Mouse (Mus musculus) limb, embryonic 13.5 days (tissue): ENCODE measurements around the gene Rcbtb2. TPM values are rescaled to one million over a fixed set of nuclear protein-coding genes. Genes with fewer than 3 reads are reported as not detected.
"Not testable (repeated sequence)": the region's sequence is repeated elsewhere in the genome, so short reads cannot be mapped to it uniquely, and the experiment has no call there.

ENCODE experiments used
- ATAC-seq: fragments of 200-750 bp; cut with Nextera tagmentation; 2 replicates; pipeline ENCODE4 v1.8.0; 2017; ENCODE audit warnings: low read depth, moderate number of reproducible peaks, moderate TSS enrichment; ENCODE audit not compliant: low FRiP score
- H3K27ac ChIP-seq: fragments of 300-500 bp; sonication (generic); 2 replicates; pipeline ENCODE4 v1.5.1; 2015; ENCODE audit warnings: inconsistent platforms, mild to moderate bottlenecking, moderate library complexity
- H3K27me3 ChIP-seq: fragments of 300-500 bp; sonication (generic); 2 replicates; pipeline ENCODE4 v1.6.1; 2015; ENCODE audit warnings: mild to moderate bottlenecking, inconsistent platforms
- H3K36me3 ChIP-seq: fragments of 300-500 bp; sonication (generic); 2 replicates; pipeline ENCODE4 v1.6.1; 2015; ENCODE audit warnings: inconsistent platforms, mild to moderate bottlenecking, moderate library complexity
- H3K4me1 ChIP-seq: fragments of 300-500 bp; sonication (generic); 2 replicates; pipeline ENCODE4 v1.6.1; 2015; ENCODE audit warnings: inconsistent platforms
- H3K4me2 ChIP-seq: fragments of 300-500 bp; sonication (generic); replicated peaks from 2 replicates; pipeline ENCODE4 v1.6.1; 2015; ENCODE audit warnings: inconsistent platforms, mild to moderate bottlenecking, moderate library complexity
- H3K4me3 ChIP-seq: fragments of 300-500 bp; sonication (generic); 2 replicates; pipeline ENCODE4 v1.5.1; 2015; ENCODE audit warnings: moderate library complexity, mild to moderate bottlenecking, inconsistent platforms
- H3K9ac ChIP-seq: fragments of 300-500 bp; sonication (generic); 2 replicates; pipeline ENCODE4 v1.6.1; 2015; ENCODE audit warnings: mild to moderate bottlenecking, inconsistent platforms
- H3K9me3 ChIP-seq: fragments of 300-500 bp; sonication (generic); 2 replicates; pipeline ENCODE4 v1.6.1; 2016; ENCODE audit warnings: inconsistent platforms
- WGBS: fragments of 180-500 bp; shearing (Covaris S2); methylation state at CpG from one replicate; pipeline ENCODE4 v1.1.7; 2015; 5-methylcytosine and 5-hydroxymethylcytosine counted together
- polyA plus RNA-seq: library from polyadenylated mRNA; unstranded; fragments of >200 nt; fragmentation: Nextera tagmentation; extraction: Ambion mirVana; gene quantifications from 2 replicates; pipeline ENCODE4 v1.2.1, GENCODE M21; 2015

Rcbtb2 gene
- polyA plus RNA-seq, 1 experiment from 2014 or later, result 146 TPM

DNA sequence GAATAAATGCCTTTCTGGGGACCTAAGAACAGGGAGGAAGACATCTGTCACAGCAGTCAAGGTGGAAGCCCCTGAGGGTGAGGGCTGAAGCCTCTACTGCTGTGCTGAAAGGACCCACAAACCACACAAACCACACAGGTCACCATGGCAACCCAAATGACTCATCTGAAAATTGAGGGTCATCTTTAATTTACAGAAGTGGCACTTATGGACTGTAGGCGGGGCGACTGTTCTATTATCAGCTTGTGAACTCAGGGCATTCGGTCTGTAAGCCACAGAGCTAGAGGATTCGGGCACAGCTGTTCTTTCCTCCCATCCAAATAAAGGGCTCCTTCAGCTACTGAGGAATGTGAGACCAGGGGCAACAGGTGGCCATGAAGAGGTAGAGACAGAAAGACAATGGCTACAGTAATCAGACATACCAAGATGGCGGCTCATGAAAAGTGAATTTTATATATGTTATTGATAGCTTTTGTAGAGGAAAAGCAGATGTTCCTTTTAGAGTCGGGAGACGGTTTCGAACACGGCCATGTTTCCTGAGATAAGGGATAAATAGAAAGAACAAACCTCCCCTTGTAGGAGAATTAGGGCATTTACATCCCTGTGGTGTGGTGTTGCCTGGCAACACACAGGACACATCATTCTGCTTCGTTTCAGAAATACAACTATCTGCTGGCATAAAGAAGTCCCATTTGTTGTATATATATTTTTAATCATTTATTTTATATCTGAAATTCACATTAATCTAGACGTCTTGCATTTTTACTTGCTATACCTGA is 17.2 kb upstream of the Rcbtb2 start:
- H3K4me2 ChIP-seq, result no peak overlapping the region
- no peaks in the 10 kb centered on the region for H3K36me3 ChIP-seq
- WGBS, result 61% methylated on average over 11 of the region's 11 CpGs
- no peaks in the 10 kb centered on the region for H3K9me3 ChIP-seq
- H3K4me3 ChIP-seq, result no peak overlapping the region
- H3K9ac ChIP-seq, result no peak overlapping the region
- peaks cover 41% of the 10 kb centered on the region for H3K27me3 ChIP-seq
- H3K27ac ChIP-seq, result no peak overlapping the region
- ATAC-seq, result peak; percentile 62
- H3K4me1 ChIP-seq, result peaks cover 15% of the 10 kb centered on the region

DNA sequence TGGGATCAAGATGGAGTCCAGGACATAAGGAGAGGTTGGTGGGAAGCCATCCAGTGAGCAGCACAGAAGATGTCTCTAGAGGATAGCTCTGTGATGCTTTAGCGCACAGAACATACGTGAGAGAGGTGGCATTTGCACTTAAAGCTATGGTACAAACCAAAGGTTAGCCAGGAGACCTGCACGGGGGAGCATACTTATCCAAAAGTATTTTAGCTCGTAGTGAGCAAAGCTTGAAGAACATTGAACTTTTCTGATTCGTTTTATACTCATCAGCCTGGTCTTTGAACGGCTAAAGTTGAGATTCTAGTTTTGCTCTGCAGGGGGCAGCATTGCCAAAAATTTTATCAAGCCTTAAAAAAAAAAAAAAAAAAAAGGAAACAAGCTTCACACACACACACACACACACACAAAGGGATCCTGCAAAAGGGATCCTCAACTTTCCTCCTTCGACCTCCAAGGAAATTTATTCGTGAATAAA is 16.6 kb upstream of the Rcbtb2 start:
- H3K4me1 ChIP-seq, result peaks cover 15% of the 10 kb centered on the region

DNA sequence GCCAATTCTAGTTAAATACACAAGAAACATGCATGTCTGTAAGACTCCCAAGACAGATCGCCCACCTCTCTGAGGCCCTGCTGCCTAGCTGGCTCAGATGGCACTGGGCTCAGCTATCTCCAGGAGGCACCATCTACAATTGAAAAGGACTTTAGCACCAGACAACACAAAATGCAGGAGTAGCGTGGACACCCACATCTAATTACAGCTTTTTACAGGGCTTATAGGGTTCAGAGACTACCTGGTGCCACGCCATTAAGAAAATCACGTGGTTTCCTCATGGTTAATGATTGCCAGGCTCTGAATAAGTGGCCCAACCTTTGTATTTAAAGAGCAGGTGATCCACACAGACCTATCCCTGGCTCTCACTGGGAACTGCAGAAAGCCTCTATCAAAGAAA is 15.9 kb upstream of the Rcbtb2 start:
- ATAC-seq, result peak; percentile 6; the same call in 1 of the 2 replicates
- no peaks in the 10 kb centered on the region for H3K9me3 ChIP-seq
- WGBS, result 33% methylated on average over 4 of the region's 4 CpGs
- no peaks in the 10 kb centered on the region for H3K36me3 ChIP-seq
- H3K4me3 ChIP-seq, result no peak overlapping the region
- no peak overlapping the region for H3K27ac ChIP-seq
- no peak overlapping the region for H3K4me2 ChIP-seq
- peaks cover 30% of the 10 kb centered on the region for H3K27me3 ChIP-seq
- peaks cover 15% of the 10 kb centered on the region for H3K4me1 ChIP-seq
- no peak overlapping the region for H3K9ac ChIP-seq

More for the DNA sequence above, 16.6 kb upstream of the Rcbtb2 start:
- no peak overlapping the region for H3K9ac ChIP-seq
- H3K27ac ChIP-seq, result no peak overlapping the region
- no peak overlapping the region for H3K4me3 ChIP-seq
- WGBS, result 23% methylated on average over 8 of the region's 8 CpGs
- H3K36me3 ChIP-seq, result no peaks in the 10 kb centered on the region
- 0 out of 2 replicates have a peak overlapping the region, but pooled peaks have one; percentile 23 for H3K4me2 ChIP-seq
- no peaks in the 10 kb centered on the region for H3K9me3 ChIP-seq
- no peak for ATAC-seq
- H3K27me3 ChIP-seq, result peaks cover 34% of the 10 kb centered on the region

DNA sequence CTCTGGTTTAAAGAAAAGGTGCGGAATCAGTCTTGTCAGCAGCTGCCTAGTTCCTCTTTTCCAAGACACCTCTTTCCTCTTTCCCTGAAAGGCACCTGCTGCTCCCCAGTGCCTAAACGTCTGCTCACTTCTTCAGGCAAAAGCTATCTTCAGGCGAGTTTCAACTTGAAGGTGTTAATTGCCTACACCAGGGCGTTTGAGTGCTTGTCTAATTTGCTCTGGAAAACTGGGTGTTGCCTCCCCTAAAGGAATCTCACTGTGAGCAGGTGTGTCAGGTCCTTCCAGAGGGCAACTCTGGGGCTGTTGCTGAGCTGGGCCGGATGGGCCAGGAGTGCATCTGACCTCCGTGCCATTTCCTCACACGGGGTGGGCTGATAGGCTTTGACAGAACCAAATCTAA is 15.5 kb upstream of the Rcbtb2 start:
- H3K4me1 ChIP-seq, result peaks cover 18% of the 10 kb centered on the region
- no peak for ATAC-seq
- H3K4me3 ChIP-seq, result no peak overlapping the region
- H3K4me2 ChIP-seq, result no peak overlapping the region
- no peak overlapping the region for H3K9ac ChIP-seq
- H3K36me3 ChIP-seq, result no peaks in the 10 kb centered on the region
- H3K9me3 ChIP-seq, result no peaks in the 10 kb centered on the region
- no peak overlapping the region for H3K27ac ChIP-seq
- peaks cover 28% of the 10 kb centered on the region for H3K27me3 ChIP-seq
- WGBS, result 23% methylated on average over 7 of the region's 7 CpGs

DNA sequence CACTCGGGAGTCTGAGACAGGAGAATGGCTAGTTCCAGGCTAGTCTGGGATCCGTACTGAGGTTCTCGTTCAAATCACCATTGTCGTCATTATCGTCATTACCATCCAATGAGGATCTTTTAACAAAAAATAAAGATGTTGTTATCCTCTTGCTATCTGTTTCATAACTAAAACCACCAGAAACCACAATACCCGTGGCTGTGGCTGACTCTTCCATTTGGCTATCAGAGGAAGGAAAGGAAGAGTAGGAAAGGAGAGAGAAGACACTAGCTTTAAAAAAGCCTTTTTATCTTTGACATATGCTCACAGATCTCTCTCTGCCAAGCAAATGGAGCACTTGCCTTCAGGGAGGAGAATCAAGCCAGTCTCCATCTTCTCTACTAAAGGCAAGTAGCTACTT is 14.9 kb upstream of the Rcbtb2 start:
- H3K27me3 ChIP-seq, result peaks cover 22% of the 10 kb centered on the region
- H3K27ac ChIP-seq, result no peak overlapping the region
- ATAC-seq, result no peak
- H3K36me3 ChIP-seq, result no peaks in the 10 kb centered on the region
- WGBS, result 84% methylated on average over 6 of the region's 6 CpGs
- H3K9ac ChIP-seq, result no peak overlapping the region
- H3K9me3 ChIP-seq, result no peaks in the 10 kb centered on the region
- peaks cover 16% of the 10 kb centered on the region for H3K4me1 ChIP-seq
- no peak overlapping the region for H3K4me3 ChIP-seq
- no peak overlapping the region for H3K4me2 ChIP-seq

DNA sequence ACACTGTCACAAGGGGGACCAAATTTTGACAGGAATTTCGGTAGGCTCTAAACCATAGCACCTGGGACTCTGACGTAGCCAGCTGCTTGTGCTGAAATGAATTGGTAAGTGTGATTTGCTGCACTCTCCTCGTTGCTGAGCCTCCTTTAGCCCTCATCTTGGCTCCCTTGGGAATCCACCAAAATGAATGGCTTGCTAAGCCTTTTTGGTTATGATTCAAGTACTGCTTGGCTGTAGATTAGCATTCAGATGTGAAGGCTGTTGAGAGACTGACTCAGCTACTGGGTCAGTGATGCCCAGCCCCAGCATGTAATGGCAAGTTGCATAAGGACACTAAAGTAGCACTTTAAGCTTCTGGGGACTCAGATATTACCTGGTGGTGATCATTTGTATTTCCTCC is 12.2 kb upstream of the Rcbtb2 start:
- Histone ChIP-seq H3K4me3 (no peak overlapping the region), H3K27me3 (peaks cover 1% of the 10 kb centered on the region; the same call in 1 of the 2 replicates), H3K4me2 (no peak overlapping the region), H3K27ac (no peak overlapping the region), H3K9ac (no peak overlapping the region), H3K9me3 (no peaks in the 10 kb centered on the region), H3K36me3 (no peaks in the 10 kb centered on the region), H3K4me1 (peaks cover 16% of the 10 kb centered on the region)
- ATAC-seq, result no peak
- 64% methylated on average over 3 of the region's 3 CpGs for WGBS

DNA sequence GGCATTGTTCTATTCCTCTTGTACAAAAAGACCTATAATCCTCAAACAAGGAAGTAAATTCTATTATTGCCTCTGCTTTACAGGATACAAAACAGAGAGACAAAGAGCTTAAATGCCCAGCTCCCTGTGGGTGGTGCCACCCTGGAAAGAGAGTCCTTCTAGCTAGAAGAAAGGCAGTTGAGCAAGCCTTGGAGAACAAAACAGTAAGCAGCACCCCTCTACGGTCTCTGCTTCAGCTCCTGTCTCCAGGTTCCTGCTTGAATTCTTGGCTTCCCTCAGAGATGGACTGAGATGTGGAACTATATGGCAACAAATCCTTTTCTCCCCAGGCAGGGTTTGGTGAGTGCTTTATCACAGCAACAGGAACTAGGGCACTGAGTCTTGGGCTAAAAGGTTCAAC is 11.7 kb upstream of the Rcbtb2 start:
- H3K4me1 ChIP-seq, result peaks cover 16% of the 10 kb centered on the region
- H3K9ac ChIP-seq, result no peak overlapping the region
- WGBS, result 85% methylated on average over 1 of the region's 1 CpGs
- no peak overlapping the region for H3K27ac ChIP-seq
- no peak overlapping the region for H3K4me3 ChIP-seq
- H3K9me3 ChIP-seq, result no peaks in the 10 kb centered on the region
- ATAC-seq, result no peak
- H3K36me3 ChIP-seq, result no peaks in the 10 kb centered on the region
- H3K4me2 ChIP-seq, result no peak overlapping the region
- H3K27me3 ChIP-seq, result no peaks in the 10 kb centered on the region

DNA sequence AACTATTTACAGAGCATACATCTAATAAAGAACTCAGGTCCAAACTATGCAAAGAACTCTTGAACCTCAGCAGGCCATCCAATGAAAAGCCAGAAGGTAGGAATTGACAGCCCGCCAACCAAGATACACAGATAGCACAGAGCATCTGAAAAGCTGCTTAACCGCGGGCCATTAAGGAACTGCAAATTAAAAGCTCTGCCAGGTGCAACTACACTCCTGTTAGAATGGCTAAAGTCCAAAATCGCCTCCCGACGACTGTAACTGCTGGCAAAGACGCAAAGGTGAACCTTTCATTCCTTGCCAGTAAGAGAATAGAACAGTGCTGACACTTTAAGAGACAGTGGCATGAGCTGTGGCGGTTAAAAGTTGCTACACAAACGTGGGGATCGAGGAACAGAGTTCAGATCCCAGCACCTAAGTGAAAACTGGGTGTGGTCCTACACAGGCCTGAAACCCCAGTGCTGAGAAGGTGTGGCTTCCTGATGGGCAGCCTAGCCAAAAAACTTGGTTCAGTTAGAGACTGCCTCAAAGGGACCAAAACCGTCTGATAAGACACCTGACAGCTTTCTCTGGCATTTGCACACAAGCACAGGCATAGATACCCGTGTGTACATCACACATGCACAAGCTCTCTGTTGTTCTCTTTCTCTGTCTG is 10.5 kb upstream of the Rcbtb2 start:
- H3K9me3 ChIP-seq, result no peaks in the 10 kb centered on the region
- ATAC-seq, result no peak
- WGBS, result 61% methylated on average over 12 of the region's 12 CpGs

DNA sequence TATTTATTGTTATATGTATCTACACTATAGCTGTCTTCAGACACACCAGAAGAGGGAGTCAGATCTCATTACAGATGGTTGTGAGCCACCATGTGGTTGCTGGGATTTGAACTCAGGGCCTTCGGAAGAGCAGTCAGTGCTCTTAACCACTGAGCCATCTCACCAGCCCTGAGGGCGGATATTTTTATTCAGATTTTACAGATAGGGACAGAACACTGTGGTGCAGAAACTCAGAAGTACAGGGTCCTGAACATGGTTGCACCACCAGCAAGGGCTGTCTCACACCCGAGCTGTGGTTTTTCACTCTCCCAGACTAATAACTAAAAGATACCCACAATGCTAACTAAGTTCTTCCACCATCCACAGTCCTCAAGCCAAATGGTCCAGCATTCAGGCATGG is 7.9 kb upstream of the Rcbtb2 start:
- not testable (repeated sequence) for ATAC-seq, H3K4me3 ChIP-seq, H3K9ac ChIP-seq, H3K9me3 ChIP-seq, H3K36me3 ChIP-seq, H3K27ac ChIP-seq, H3K27me3 ChIP-seq, H3K4me2 ChIP-seq
- peaks cover 36% of the 10 kb centered on the region for H3K4me1 ChIP-seq
- 92% methylated on average over 3 of the region's 3 CpGs for WGBS

More for the DNA sequence above, 10.5 kb upstream of the Rcbtb2 start:
- Histone ChIP-seq H3K4me3 (no peak overlapping the region), H3K27ac (no peak overlapping the region), H3K27me3 (no peaks in the 10 kb centered on the region), H3K36me3 (no peaks in the 10 kb centered on the region), H3K4me2 (no peak overlapping the region), H3K4me1 (peaks cover 20% of the 10 kb centered on the region), H3K9ac (no peak overlapping the region)

DNA sequence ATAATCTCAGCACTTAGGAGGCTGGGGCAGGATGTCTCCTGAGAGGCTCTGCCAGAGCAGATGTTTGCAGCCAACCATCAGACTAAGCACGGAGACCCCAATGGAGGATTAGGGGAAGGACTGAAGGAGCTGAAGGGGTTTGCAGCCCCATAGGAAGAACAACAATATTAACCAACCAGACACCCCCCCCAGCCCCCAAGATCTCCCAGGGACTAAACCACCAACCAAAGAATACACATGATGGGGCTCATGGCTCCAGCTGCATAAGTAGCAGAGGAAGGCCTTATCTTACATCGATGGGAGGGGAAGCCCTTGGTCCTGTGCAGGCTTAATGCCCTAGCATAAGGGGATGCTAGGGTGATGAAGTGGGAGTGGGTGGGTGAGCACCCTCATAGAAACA is 6.5 kb upstream of the Rcbtb2 start:
- Histone ChIP-seq H3K27me3 (no peaks in the 10 kb centered on the region), H3K36me3 (no peaks in the 10 kb centered on the region), H3K4me1 (peaks cover 41% of the 10 kb centered on the region), H3K27ac (no peak overlapping the region; the same call in 1 of the 2 replicates), H3K4me2 (no peak overlapping the region), H3K9ac (no peak overlapping the region), H3K4me3 (no peak overlapping the region), H3K9me3 (no peaks in the 10 kb centered on the region)
- ATAC-seq, result no peak
- WGBS, result 62% methylated on average over 2 of the region's 2 CpGs

DNA sequence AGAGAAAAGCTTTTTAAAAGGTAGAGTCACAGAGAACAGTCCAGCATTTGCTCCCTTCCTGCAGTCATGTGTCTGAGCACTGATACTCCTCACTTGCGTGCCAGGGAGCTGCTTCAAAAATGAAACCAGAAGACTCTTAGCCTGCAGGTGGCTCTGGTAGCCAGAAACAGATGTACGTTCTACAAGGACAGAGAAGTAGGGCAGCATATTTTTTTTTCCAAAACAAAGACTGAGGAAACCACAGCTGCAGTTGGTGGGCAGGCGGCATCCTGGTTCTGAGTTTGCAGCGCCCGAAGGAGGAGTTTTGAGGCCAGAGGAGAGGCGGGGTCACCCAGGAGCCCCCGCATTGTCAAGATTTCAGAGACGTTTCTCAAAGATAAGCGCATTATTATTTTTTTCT is 5.9 kb upstream of the Rcbtb2 start:
- ATAC-seq, result no peak
- peak overlapping the region; percentile 49 for H3K4me2 ChIP-seq
- peaks cover 41% of the 10 kb centered on the region for H3K4me1 ChIP-seq
- H3K9me3 ChIP-seq, result no peaks in the 10 kb centered on the region
- H3K36me3 ChIP-seq, result no peaks in the 10 kb centered on the region
- no peaks in the 10 kb centered on the region for H3K27me3 ChIP-seq
- peak overlapping the region; percentile 31; the same call in 1 of the 2 replicates for H3K9ac ChIP-seq
- peak overlapping the region; percentile 55; the same call in 1 of the 2 replicates for H3K27ac ChIP-seq
- WGBS, result 23% methylated on average over 9 of the region's 9 CpGs
- H3K4me3 ChIP-seq, result no peak overlapping the region; the same call in 1 of the 2 replicates
